Mouse (Mus musculus) midbrain, postnatal 0 days (tissue): ENCODE data around the gene Itpk1. TPM values are rescaled to one million over a fixed set of nuclear protein-coding genes. Genes with fewer than 3 reads are reported as not detected.

ENCODE experiments used
- ATAC-seq: fragments of 200-750 bp; cut with Nextera tagmentation; 2 replicates; pipeline ENCODE4 v1.8.0; 2017; ENCODE audit warnings: moderate number of reproducible peaks, mild to moderate bottlenecking, moderate TSS enrichment, moderate library complexity; ENCODE audit not compliant: low FRiP score
- DNase-seq: peaks from one replicate; pipeline ENCODE4 v3.0.0-alpha.2; 2015; ENCODE audit warnings: low spot score
- H3K27ac ChIP-seq: fragments of 300-500 bp; sonication (generic); 2 replicates; pipeline ENCODE4 v1.5.1; 2014; ENCODE audit warnings: low read depth, mild to moderate bottlenecking, low read length, mixed read lengths
- H3K27me3 ChIP-seq: fragments of 300-500 bp; sonication (generic); 2 replicates; pipeline ENCODE4 v1.6.1; 2014; ENCODE audit warnings: low read length, control low read depth, mixed read lengths; ENCODE audit not compliant: insufficient read depth
- H3K36me3 ChIP-seq: fragments of 300-500 bp; sonication (generic); 2 replicates; pipeline ENCODE4 v1.6.1; 2014; ENCODE audit warnings: low read length, control low read depth, mixed read lengths; ENCODE audit not compliant: insufficient read depth
- H3K4me1 ChIP-seq: fragments of 300-500 bp; sonication (generic); 2 replicates; pipeline ENCODE4 v1.6.1; 2014; ENCODE audit warnings: mild to moderate bottlenecking, control low read depth, antibody characterized with exemption, low read length, mixed read lengths; ENCODE audit not compliant: insufficient read depth
- H3K4me2 ChIP-seq: fragments of 300-500 bp; sonication (generic); 2 replicates; pipeline ENCODE4 v1.6.1; 2014; ENCODE audit warnings: low read depth, mild to moderate bottlenecking, low read length, mixed read lengths; ENCODE audit not compliant: poor library complexity, severe bottlenecking
- H3K4me3 ChIP-seq: fragments of 300-500 bp; sonication (generic); 2 replicates; pipeline ENCODE4 v1.5.1; 2014; ENCODE audit warnings: low read depth, mild to moderate bottlenecking, low read length, moderate library complexity
- H3K9ac ChIP-seq: fragments of 300-500 bp; sonication (generic); replicated peaks from 2 replicates; pipeline ENCODE4 v1.6.1; 2014; ENCODE audit warnings: mild to moderate bottlenecking, low read length, moderate library complexity, mixed read lengths; ENCODE audit not compliant: poor library complexity, severe bottlenecking
- H3K9me3 ChIP-seq: fragments of 300-500 bp; sonication (generic); 2 replicates; pipeline ENCODE4 v1.6.1; 2016; ENCODE audit warnings: low read length, control low read depth
- CTCF ChIP-seq: IDR thresholded peaks from 2 replicates; pipeline ENCODE4 v1.5.1; 2016; ENCODE audit warnings: antibody characterized with exemption, mild to moderate bottlenecking
- WGBS: fragments of 180-500 bp; shearing (Covaris S2); extraction: QIAGEN DNeasy Blood & Tissue Kit; methylation state at CpG from one replicate; pipeline ENCODE4 v1.1.7; 2014; 5-methylcytosine and 5-hydroxymethylcytosine counted together
- polyA plus RNA-seq: library from polyadenylated mRNA; unstranded; fragments of >200 nt; fragmentation: Nextera tagmentation; extraction: Ambion mirVana; gene quantifications from 2 replicates; pipeline ENCODE4 v1.2.1, GENCODE M21; 2015
- total RNA-seq: library from RNA; depleted of rRNA; stranded (reverse); fragments of >200 nt; gene quantifications from 2 replicates; pipeline ENCODE4 v1.2.3, GENCODE M21; 2014; rRNA removed

Itpk1 gene
- 56.0 and 66.6 TPM in 2 replicates for total RNA-seq
- polyA plus RNA-seq = 39.0 and 40.3 TPM in 2 replicates

- Histone ChIP-seq H3K36me3 (no peaks in the 10 kb centered on the region), H3K4me2 (peak within 1 kb of the TSS; percentile 86), H3K4me1 (peaks cover 12% of the 10 kb centered on the region; the same call in 1 of the 2 replicates), H3K9ac (peak within 1 kb of the TSS; percentile 83), H3K9me3 (no peaks in the 10 kb centered on the region), H3K27ac (peak within 1 kb of the TSS; percentile 84), H3K4me3 (peak within 1 kb of the TSS; percentile 74), H3K27me3 (no peaks in the 10 kb centered on the region)
- under 1% methylated on average over 62 of the region's 105 CpGs for WGBS
- DNase-seq (peak; percentile 63), ATAC-seq (peak; percentile 86)
- no peak for TF ChIP-seq CTCF
These were observed at the start of gene Itpk1 for GRCm38 (mm10) chr12:102704457-102705198. Gene Itpk1 (minus strand): TSS chr12:102704930.

GRCm38 (mm10) chr12:102748256-102748655 is 43.5 kb upstream of the Itpk1 start:
- 88% methylated on average over 3 of the region's 3 CpGs for WGBS
- no peak for DNase-seq
- ATAC-seq = no peak

GRCm38 (mm10) chr12:102744839-102745238 is 40.1 kb upstream of the Itpk1 start:
- WGBS = 49% methylated on average over 6 of the region's 6 CpGs
- no peak for ATAC-seq
- H3K4me3 ChIP-seq = peak overlapping the region; percentile 84; the same call in 1 of the 2 replicates

More at GRCm38 (mm10) chr12:102748256-102748655, 43.5 kb upstream of the Itpk1 start:
- Histone ChIP-seq H3K27ac (no peak overlapping the region), H3K4me2 (no peak overlapping the region), H3K9ac (no peak overlapping the region), H3K4me1 (no peaks in the 10 kb centered on the region), H3K9me3 (no peaks in the 10 kb centered on the region), H3K27me3 (no peaks in the 10 kb centered on the region), H3K36me3 (0 out of 2 replicates have a peak, but pooled peaks cover 3% of the 10 kb centered on the region), H3K4me3 (no peak overlapping the region)
- no peak for TF ChIP-seq CTCF

GRCm38 (mm10) chr12:102743589-102744574 is 39.2 kb upstream of the Itpk1 start, which contains the start of the genes Moap1 and Tmem251:
Gene Moap1 (minus strand): TSS chr12:102743661.
Gene Tmem251 (plus strand): TSS chr12:102743762.
- peak; percentile 97 for ATAC-seq

More at GRCm38 (mm10) chr12:102744839-102745238, 40.1 kb upstream of the Itpk1 start:
- Histone ChIP-seq H3K9ac (no peak overlapping the region), H3K36me3 (0 out of 2 replicates have a peak, but pooled peaks cover 3% of the 10 kb centered on the region), H3K9me3 (no peaks in the 10 kb centered on the region), H3K4me2 (peak overlapping the region; percentile 68), H3K27me3 (no peaks in the 10 kb centered on the region), H3K27ac (no peak overlapping the region), H3K4me1 (peaks cover 6% of the 10 kb centered on the region; the same call in 1 of the 2 replicates)
- peak; percentile 17; the same call in 1 of the 2 replicates for TF ChIP-seq CTCF
- peak; percentile 22 for DNase-seq

GRCm38 (mm10) chr12:102743036-102743588 is 38.4 kb upstream of the Itpk1 start:
- TF ChIP-seq CTCF = no peak
- no peak for DNase-seq
- 1% methylated on average over 32 of the region's 33 CpGs for WGBS

More at GRCm38 (mm10) chr12:102743589-102744574, 39.2 kb upstream of the Itpk1 start, which contains the start of the genes Moap1 and Tmem251:
- TF ChIP-seq CTCF = peak; percentile 36
- peak within 1 kb of the TSS; percentile 68 for H3K4me2 ChIP-seq
- H3K27ac ChIP-seq = peak within 1 kb of the TSS; percentile 92
- peak within 1 kb of the TSS; percentile 89 for H3K9ac ChIP-seq
- H3K4me1 ChIP-seq = peaks cover 6% of the 10 kb centered on the region; the same call in 1 of the 2 replicates
- no peaks in the 10 kb centered on the region for H3K27me3 ChIP-seq
- WGBS = under 1% methylated on average over 53 of the region's 63 CpGs
- H3K36me3 ChIP-seq = 0 out of 2 replicates have a peak, but pooled peaks cover 3% of the 10 kb centered on the region
- H3K9me3 ChIP-seq = no peaks in the 10 kb centered on the region
- peak within 1 kb of the TSS; percentile 84 for H3K4me3 ChIP-seq
- DNase-seq = peak; percentile 94

More at GRCm38 (mm10) chr12:102743036-102743588, 38.4 kb upstream of the Itpk1 start:
- Histone ChIP-seq H3K9ac (peak overlapping the region; percentile 89), H3K27me3 (no peaks in the 10 kb centered on the region), H3K4me1 (peaks cover 6% of the 10 kb centered on the region; the same call in 1 of the 2 replicates), H3K4me3 (peak overlapping the region; percentile 84), H3K27ac (peak overlapping the region; percentile 92), H3K4me2 (peak overlapping the region; percentile 68), H3K36me3 (0 out of 2 replicates have a peak, but pooled peaks cover 3% of the 10 kb centered on the region), H3K9me3 (no peaks in the 10 kb centered on the region)
- ATAC-seq = peak; percentile 83
